Mouse (Mus musculus) liver, adult 2 months (tissue): ENCODE measurements around the gene Comt.

ENCODE experiments used
- CTCF ChIP-seq: fragments of 200-500 bp; IDR thresholded peaks from 2 replicates; pipeline ENCODE4 v1.5.1; 2011; ENCODE audit warnings: low read depth, low read length, control low read depth
- POLR2A ChIP-seq: fragments of 200-500 bp; IDR thresholded peaks from 2 replicates; pipeline ENCODE4 v1.6.1; 2011; ENCODE audit warnings: low read length, control low read depth; ENCODE audit not compliant: insufficient read depth; ENCODE audit errors: extremely low read depth

GRCm38 (mm10) chr16:18385411-18385810 is 41.2 kb downstream of the Comt start:
- TF ChIP-seq CTCF (no peak), POLR2A (no peak)
